Mouse (Mus musculus): ENCODE measurements around the gene Cx3cr1. TPM values are rescaled to one million over a fixed set of nuclear protein-coding genes. Genes with fewer than 3 reads are reported as not detected.

Gene Cx3cr1
- polyA plus RNA-seq, 1 experiment from 2014 or later, result 8.2 TPM

DNA sequence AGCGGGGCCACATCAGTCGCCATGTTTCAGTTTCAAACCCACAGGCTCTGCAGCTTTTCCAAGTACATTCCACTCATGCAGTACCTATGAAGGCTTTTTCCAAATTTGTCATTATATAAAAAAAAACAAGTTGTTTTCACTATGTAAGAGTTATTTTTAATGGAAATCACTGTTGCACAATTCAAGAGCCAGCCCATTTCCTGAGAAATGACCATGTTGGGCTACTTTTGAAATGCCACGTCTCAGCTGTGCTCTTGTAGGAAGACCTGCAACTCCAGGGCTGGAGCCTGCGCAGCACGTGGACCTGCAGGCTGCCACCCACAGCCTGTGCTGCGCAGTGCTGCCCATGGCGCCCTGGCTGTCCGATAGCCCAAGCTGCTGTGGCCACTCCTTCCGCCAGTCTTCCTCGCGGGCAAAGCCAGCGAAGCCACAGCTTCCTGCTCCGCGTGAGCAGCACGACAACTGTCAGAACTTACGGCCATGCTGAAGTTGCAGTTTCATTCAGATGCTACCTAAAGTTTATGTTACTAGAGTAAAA, 144.5 kb downstream of the Cx3cr1 start:
- no peak for DNase-seq (ENCODE audit: low spot score)

GRCm38 (mm10) chr9:119923462-119923861, 146.2 kb downstream of the Cx3cr1 start:
- 92% methylated on average over 4 of the region's 4 CpGs for WGBS
- H3K36me3 ChIP-seq, result peaks cover 97% of the 10 kb centered on the region

More for the DNA sequence above, 144.5 kb downstream of the Cx3cr1 start:
- peaks cover 97% of the 10 kb centered on the region for H3K36me3 ChIP-seq
- 91% methylated on average over 16 of the region's 16 CpGs for WGBS
- H3K9me3 ChIP-seq, result no peaks in the 10 kb centered on the region
- H3K27me3 ChIP-seq (ENCODE audit: insufficient read depth, poor library complexity, severe bottlenecking), result no peaks in the 10 kb centered on the region
- no peak overlapping the region for H3K4me3 ChIP-seq
- no peaks in the 10 kb centered on the region for H3K4me1 ChIP-seq (replicated peaks)
- no peak overlapping the region for H3K27ac ChIP-seq

GRCm38 (mm10) chr9:119919858-119920257, 149.8 kb downstream of the Cx3cr1 start:
- Histone ChIP-seq H3K27me3 (ENCODE audit: insufficient read depth, poor library complexity, severe bottlenecking) (no peaks in the 10 kb centered on the region), H3K36me3 (peaks cover 93% of the 10 kb centered on the region)
- WGBS, result 94% methylated on average over 1 of the region's 1 CpGs

More at GRCm38 (mm10) chr9:119923462-119923861, 146.2 kb downstream of the Cx3cr1 start:
- H3K4me3 ChIP-seq, result no peak overlapping the region
- H3K27me3 ChIP-seq (ENCODE audit: insufficient read depth, poor library complexity, severe bottlenecking), result no peaks in the 10 kb centered on the region
- no peaks in the 10 kb centered on the region for H3K4me1 ChIP-seq (replicated peaks)
- no peaks in the 10 kb centered on the region for H3K9me3 ChIP-seq
- DNase-seq (ENCODE audit: low spot score), result no peak
- no peak overlapping the region for H3K27ac ChIP-seq

DNA sequence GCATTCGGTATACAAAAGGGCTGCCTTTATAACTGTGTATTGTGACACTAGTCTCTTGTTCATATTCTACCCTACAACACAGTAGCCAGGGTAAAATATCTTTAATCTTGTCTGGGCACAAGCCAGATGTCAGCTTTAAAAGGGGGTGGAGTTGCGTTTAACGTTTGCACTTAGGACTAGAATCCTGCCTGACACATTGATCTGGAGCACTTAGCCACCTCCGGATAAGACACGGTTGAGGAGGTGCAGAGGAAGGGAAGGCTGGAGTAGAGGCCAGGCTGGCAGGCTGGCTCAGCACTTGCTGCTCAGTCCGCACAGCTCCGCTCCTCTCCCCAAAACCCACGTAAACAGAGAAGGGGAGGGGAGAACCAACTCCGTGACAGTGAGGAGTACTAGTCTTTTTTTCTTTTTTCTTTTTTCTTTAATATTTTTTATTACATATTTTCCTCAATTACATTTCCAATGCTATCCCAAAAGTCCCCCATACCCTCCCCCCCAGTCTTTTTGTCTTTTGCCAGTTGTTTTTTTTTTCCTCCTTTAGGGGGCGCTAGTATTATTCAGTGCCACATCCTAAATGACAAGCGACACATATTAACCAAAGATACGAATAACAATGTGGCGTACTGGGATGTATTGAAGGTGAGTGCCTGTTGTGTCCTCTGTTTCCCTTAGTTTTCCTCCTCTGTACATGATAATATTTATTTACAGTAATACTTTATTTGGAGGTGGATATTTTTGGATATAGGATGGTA, 156.4 kb downstream of the Cx3cr1 start:
- no peak for DNase-seq (ENCODE audit: low spot score)
- WGBS, result 82% methylated on average over 13 of the region's 13 CpGs
- H3K9me3 ChIP-seq, result no peaks in the 10 kb centered on the region

More at GRCm38 (mm10) chr9:119919858-119920257, 149.8 kb downstream of the Cx3cr1 start:
- DNase-seq (ENCODE audit: low spot score), result no peak
- Histone ChIP-seq H3K4me1 (replicated peaks) (no peaks in the 10 kb centered on the region), H3K27ac (no peak overlapping the region), H3K4me3 (no peak overlapping the region), H3K9me3 (no peaks in the 10 kb centered on the region)

GRCm38 (mm10) chr9:119909931-119910330, 159.7 kb downstream of the Cx3cr1 start:
- no peaks in the 10 kb centered on the region for H3K9me3 ChIP-seq
- H3K27me3 ChIP-seq (ENCODE audit: insufficient read depth, poor library complexity, severe bottlenecking), result no peaks in the 10 kb centered on the region
- no peak for DNase-seq (ENCODE audit: low spot score)
- 93% methylated on average over 3 of the region's 3 CpGs for WGBS
- peaks cover 98% of the 10 kb centered on the region for H3K36me3 ChIP-seq
- no peaks in the 10 kb centered on the region for H3K4me1 ChIP-seq (replicated peaks)
- no peak overlapping the region for H3K27ac ChIP-seq
- no peak overlapping the region for H3K4me3 ChIP-seq

More for the DNA sequence above, 156.4 kb downstream of the Cx3cr1 start:
- Histone ChIP-seq H3K27ac (no peak overlapping the region), H3K27me3 (ENCODE audit: insufficient read depth, poor library complexity, severe bottlenecking) (no peaks in the 10 kb centered on the region), H3K36me3 (peaks cover 93% of the 10 kb centered on the region), H3K4me1 (replicated peaks) (no peaks in the 10 kb centered on the region), H3K4me3 (no peak overlapping the region)

GRCm38 (mm10) chr9:119908708-119909107, 161.0 kb downstream of the Cx3cr1 start:
- no peaks in the 10 kb centered on the region for H3K9me3 ChIP-seq
- peaks cover 98% of the 10 kb centered on the region for H3K36me3 ChIP-seq
- no peaks in the 10 kb centered on the region for H3K27me3 ChIP-seq (ENCODE audit: insufficient read depth, poor library complexity, severe bottlenecking)
- no peak overlapping the region for H3K27ac ChIP-seq
- H3K4me3 ChIP-seq, result no peak overlapping the region
- no peak for DNase-seq (ENCODE audit: low spot score)
- 98% methylated on average over 3 of the region's 3 CpGs for WGBS
- no peaks in the 10 kb centered on the region for H3K4me1 ChIP-seq (replicated peaks)

- no peaks in the 10 kb centered on the region for H3K9me3 ChIP-seq
- DNase-seq (ENCODE audit: low spot score), result no peak
- H3K36me3 ChIP-seq, result peaks cover 61% of the 10 kb centered on the region
- 85% methylated on average over 12 of the region's 12 CpGs for WGBS
- no peak overlapping the region for H3K27ac ChIP-seq
- no peaks in the 10 kb centered on the region for H3K27me3 ChIP-seq (ENCODE audit: insufficient read depth, poor library complexity, severe bottlenecking)
- H3K4me1 ChIP-seq (replicated peaks), result no peaks in the 10 kb centered on the region
- H3K4me3 ChIP-seq, result no peak overlapping the region
These were observed 167.1 kb downstream of the Cx3cr1 start for GRCm38 (mm10) chr9:119902410-119903151.

- H3K27ac ChIP-seq, result no peak overlapping the region
- no peak overlapping the region for H3K4me3 ChIP-seq
- peaks cover 29% of the 10 kb centered on the region for H3K36me3 ChIP-seq
- H3K4me1 ChIP-seq (replicated peaks), result peaks cover 15% of the 10 kb centered on the region
- no peaks in the 10 kb centered on the region for H3K27me3 ChIP-seq (ENCODE audit: insufficient read depth, poor library complexity, severe bottlenecking)
- DNase-seq (ENCODE audit: low spot score), result no peak
- 93% methylated on average over 2 of the region's 2 CpGs for WGBS
- H3K9me3 ChIP-seq, result no peaks in the 10 kb centered on the region
These were observed 170.2 kb downstream of the Cx3cr1 start for GRCm38 (mm10) chr9:119899446-119899845.

DNA sequence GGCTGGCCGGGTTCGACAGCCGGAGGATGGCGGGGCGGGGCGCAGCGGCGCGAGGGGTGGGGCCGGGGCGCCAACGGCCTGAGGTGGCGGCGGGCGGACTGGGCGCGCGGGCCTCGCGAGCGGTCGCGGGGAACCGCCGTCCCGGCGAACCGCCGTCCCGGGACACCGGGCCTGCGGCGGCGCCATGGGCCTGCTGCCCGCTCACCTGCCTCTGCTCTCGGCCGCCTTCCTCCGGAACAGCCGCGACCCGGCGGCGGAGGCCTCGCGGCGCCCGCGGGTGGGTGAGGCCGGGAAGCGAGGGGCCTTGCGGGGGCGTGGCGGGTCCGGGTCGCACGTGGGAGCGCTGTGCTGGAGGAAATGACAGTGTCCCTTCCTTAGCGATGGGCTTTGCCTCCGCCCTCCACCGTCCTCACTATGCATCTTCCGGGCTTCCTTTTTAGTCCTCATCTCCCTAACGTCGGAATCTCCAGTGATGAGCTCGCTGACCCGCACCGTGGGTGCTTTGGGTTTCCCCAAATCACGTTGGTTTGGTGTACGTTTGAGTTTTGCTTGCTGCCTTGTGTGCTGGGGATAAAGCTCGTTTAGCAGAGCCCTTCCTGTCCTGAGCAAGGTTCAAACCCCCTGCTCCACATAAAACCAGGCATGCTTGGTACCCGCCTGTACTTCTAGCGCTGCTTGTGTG, 174.5 kb downstream of the Cx3cr1 start:
- no peaks in the 10 kb centered on the region for H3K36me3 ChIP-seq
- H3K4me1 ChIP-seq (replicated peaks), result peaks cover 19% of the 10 kb centered on the region
- no peaks in the 10 kb centered on the region for H3K9me3 ChIP-seq
- no peak for DNase-seq (ENCODE audit: low spot score)
- WGBS, result under 1% methylated on average over 70 of the region's 71 CpGs
- peak overlapping the region; percentile 97 for H3K4me3 ChIP-seq
- peaks cover 15% of the 10 kb centered on the region; the same call in 1 of the 2 replicates for H3K27me3 ChIP-seq (ENCODE audit: insufficient read depth, poor library complexity, severe bottlenecking)
- peak overlapping the region; percentile 95 for H3K27ac ChIP-seq

DNA sequence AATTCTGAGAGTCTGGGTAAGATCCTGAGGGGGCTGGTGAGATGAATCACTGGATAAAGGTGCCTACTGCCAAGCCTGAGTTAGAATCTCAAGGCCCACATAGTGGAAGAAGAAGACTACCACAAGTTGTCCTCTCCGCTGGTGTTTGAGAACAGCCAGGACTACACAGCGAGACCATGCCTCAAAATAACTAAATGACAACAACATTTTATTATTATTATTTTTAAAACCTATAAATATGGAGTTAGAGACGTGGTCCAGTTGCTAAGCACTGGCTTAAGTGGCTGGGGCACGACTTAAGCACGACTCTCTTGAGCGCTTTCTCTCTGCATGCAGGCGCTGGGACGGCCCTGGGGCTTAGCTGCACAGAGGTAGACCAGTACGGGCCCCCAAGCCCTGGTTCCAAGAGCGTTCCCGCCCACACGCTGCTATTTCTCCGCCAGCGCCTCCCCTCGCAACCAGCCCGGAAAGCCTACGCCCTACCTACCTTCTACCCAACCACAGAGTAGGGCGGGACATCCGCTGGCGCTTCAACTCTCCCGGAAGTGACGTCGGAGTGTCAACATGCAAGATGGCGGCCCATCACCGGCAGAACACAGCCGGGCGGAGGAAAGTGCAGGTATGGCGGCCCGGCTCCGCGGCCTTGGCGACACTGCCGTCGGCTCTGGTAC, 175.2 kb downstream of the Cx3cr1 start, which contains the start of gene Wdr48:
Gene Wdr48 (plus strand): TSS at position 540 of the 671 bp plus-strand sequence.
- Histone ChIP-seq H3K9me3 (no peaks in the 10 kb centered on the region), H3K27ac (peak within 1 kb of the TSS; percentile 95), H3K36me3 (no peaks in the 10 kb centered on the region), H3K27me3 (ENCODE audit: insufficient read depth, poor library complexity, severe bottlenecking) (peaks cover 19% of the 10 kb centered on the region; the same call in 1 of the 2 replicates), H3K4me1 (replicated peaks) (peaks cover 21% of the 10 kb centered on the region), H3K4me3 (peak within 1 kb of the TSS; percentile 97)
- WGBS, result 4% methylated on average over 34 of the region's 34 CpGs
- DNase-seq (ENCODE audit: low spot score), result peak; percentile 98

- no peaks in the 10 kb centered on the region for H3K36me3 ChIP-seq
- no peaks in the 10 kb centered on the region for H3K9me3 ChIP-seq
- H3K27ac ChIP-seq, result no peak overlapping the region
- H3K4me3 ChIP-seq, result peak overlapping the region; percentile 97; the same call in 1 of the 2 replicates
- 88% methylated on average over 5 of the region's 5 CpGs for WGBS
- peaks cover 27% of the 10 kb centered on the region for H3K4me1 ChIP-seq (replicated peaks)
- DNase-seq (ENCODE audit: low spot score), result no peak
- peaks cover 19% of the 10 kb centered on the region; the same call in 1 of the 2 replicates for H3K27me3 ChIP-seq (ENCODE audit: insufficient read depth, poor library complexity, severe bottlenecking)
These were observed 175.8 kb downstream of the Cx3cr1 start for GRCm38 (mm10) chr9:119893881-119894280.

DNA sequence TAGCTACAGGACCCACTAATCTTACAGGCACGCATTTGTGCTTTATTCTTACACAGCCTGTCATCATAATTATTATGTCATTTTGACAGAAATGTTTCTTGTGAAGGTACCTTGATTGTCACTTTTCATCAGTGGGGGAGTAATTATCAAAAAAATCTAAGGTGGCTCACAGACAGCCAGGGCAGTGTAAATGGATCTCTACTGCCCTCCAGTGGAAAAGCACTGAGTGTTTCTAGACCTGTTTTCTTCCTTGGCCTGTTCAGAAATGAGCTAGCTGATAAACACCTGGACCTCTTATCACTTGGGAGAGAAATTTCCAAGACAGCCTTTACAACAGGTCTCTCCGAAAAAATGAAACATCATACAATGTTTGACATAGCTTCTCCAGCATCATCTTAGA, 179.0 kb downstream of the Cx3cr1 start:
- DNase-seq (ENCODE audit: low spot score), result no peak
- no peak overlapping the region for H3K27ac ChIP-seq
- no peak overlapping the region for H3K4me3 ChIP-seq
- 50% methylated on average over 2 of the region's 2 CpGs for WGBS
- H3K36me3 ChIP-seq, result no peaks in the 10 kb centered on the region
- peaks cover 35% of the 10 kb centered on the region for H3K27me3 ChIP-seq (ENCODE audit: insufficient read depth, poor library complexity, severe bottlenecking)
- H3K4me1 ChIP-seq (replicated peaks), result peaks cover 31% of the 10 kb centered on the region
- H3K9me3 ChIP-seq, result no peaks in the 10 kb centered on the region

All from hindbrain, embryonic 10.5 days (tissue).